Mouse (Mus musculus): Measurements from ENCODE around the gene Zfp937.
"Not testable (repeated sequence)": the region's sequence is repeated elsewhere in the genome, so short reads cannot be mapped to it uniquely, and the experiment has no call there.

Gene Zfp937

GRCm38 (mm10) chr2:150217600-150218362 is at the start of gene Zfp937:
Gene Zfp937, plus strand, starts transcription at chr2:150218073.
- DNase-seq (ENCODE audit: low read depth) = peak; percentile 41

- no peak for DNase-seq (ENCODE audit: low read depth)
Observed at GRCm38 (mm10) chr2:150173833-150174232, 44.0 kb upstream of the Zfp937 start.

- not testable (repeated sequence) for DNase-seq (ENCODE audit: low read depth)
Observed at GRCm38 (mm10) chr2:150179579-150179978, 38.3 kb upstream of the Zfp937 start, which contains the start of gene Gm10770. Gene Gm10770, minus strand, starts transcription at chr2:150179679.

- not testable (repeated sequence) for DNase-seq (ENCODE audit: low read depth)
Observed at GRCm38 (mm10) chr2:150181046-150181445, 36.8 kb upstream of the Zfp937 start.

GRCm38 (mm10) chr2:150181570-150181999 is 36.3 kb upstream of the Zfp937 start, which contains the start of gene Gm14139:
Gene Gm14139, plus strand, starts transcription at chr2:150181755.
- DNase-seq (ENCODE audit: low read depth) = peak; percentile 6

GRCm38 (mm10) chr2:150218363-150218725 is 471 bp downstream of the Zfp937 start:
- DNase-seq (ENCODE audit: low read depth) = not testable (repeated sequence)

- DNase-seq (ENCODE audit: low read depth) = not testable (repeated sequence)
Observed at GRCm38 (mm10) chr2:150223263-150223662, 5.4 kb downstream of the Zfp937 start.

- no peak for DNase-seq (ENCODE audit: low read depth)
Observed at GRCm38 (mm10) chr2:150243211-150243610, 25.3 kb downstream of the Zfp937 start.

- not testable (repeated sequence) for DNase-seq (ENCODE audit: low read depth)
Observed at GRCm38 (mm10) chr2:150255491-150255890, 37.6 kb downstream of the Zfp937 start, which contains the start of gene Gm21994. Gene Gm21994, minus strand, starts transcription at chr2:150255591.

GRCm38 (mm10) chr2:150256861-150257260 is 39.0 kb downstream of the Zfp937 start:
- not testable (repeated sequence) for DNase-seq (ENCODE audit: low read depth)

- DNase-seq (ENCODE audit: low read depth) = peak; percentile 2
Observed at GRCm38 (mm10) chr2:150257291-150257690, 39.4 kb downstream of the Zfp937 start, which contains the start of gene Gm14124. Gene Gm14124, plus strand, starts transcription at chr2:150257517.

All from induced T-regulatory cell, adult 2 months (primary cell).